Mouse (Mus musculus) myocyte (in vitro differentiated cells): ENCODE results near the gene 2610318N02Rik. TPM values are rescaled to one million over a fixed set of nuclear protein-coding genes. Genes with fewer than 3 reads are reported as not detected.

Experiments used
- H3K27me3 ChIP-seq: one replicate; pipeline ENCODE4 v1.6.1; 2011; ENCODE audit not compliant: control insufficient read depth, insufficient read depth, insufficient read length
- H3K36me3 ChIP-seq: one replicate; pipeline ENCODE4 v1.6.1; 2011; ENCODE audit not compliant: control insufficient read depth, insufficient read depth
- H3K4me2 ChIP-seq: one replicate; pipeline ENCODE4 v1.6.1; 2011; ENCODE audit warnings: low read depth, control low read depth
- H3K4me3 ChIP-seq: one replicate; pipeline ENCODE4 v1.5.1; 2011; ENCODE audit warnings: mild to moderate bottlenecking, control low read depth, moderate library complexity
- H3K79me2 ChIP-seq: one replicate; pipeline ENCODE4 v1.6.1; 2011; ENCODE audit not compliant: control insufficient read depth, insufficient read depth
- H3ac ChIP-seq: one replicate; pipeline ENCODE4 v1.6.1; 2011; ENCODE audit not compliant: control insufficient read depth, insufficient read length
- CEBPB ChIP-seq: IDR thresholded peaks from 2 replicates; pipeline ENCODE4 v1.6.1; 2011; ENCODE audit warnings: mild to moderate bottlenecking, moderate library complexity; ENCODE audit not compliant: poor library complexity, insufficient read depth, severe bottlenecking
- E2F4 ChIP-seq: IDR thresholded peaks from one replicate; pipeline ENCODE4 v1.6.1; 2011; ENCODE audit warnings: mild to moderate bottlenecking, control low read depth, moderate library complexity; ENCODE audit not compliant: insufficient read depth
- MAX ChIP-seq: IDR thresholded peaks from one replicate; pipeline ENCODE4 v1.6.1; 2011; ENCODE audit warnings: low read depth, mild to moderate bottlenecking, control low read depth
- MYOD1 ChIP-seq, 3 experiments: IDR thresholded peaks; one replicate each; pipeline ENCODE4 v1.6.1; 2011; ENCODE audit warnings: control low read depth in 2 of 3, low read depth in 2 of 3, mild to moderate bottlenecking in 2 of 3, moderate library complexity in 1 of 3; ENCODE audit not compliant: insufficient read length in 2 of 3, control insufficient read depth in 1 of 3
- MYOG ChIP-seq, 3 experiments: IDR thresholded peaks; one replicate each; pipeline ENCODE4 v1.6.1; 2011; ENCODE audit warnings: control low read depth in 2 of 3, low read depth in 2 of 3, mild to moderate bottlenecking in 2 of 3; ENCODE audit not compliant: insufficient read length in 2 of 3, control insufficient read depth in 1 of 3, insufficient read depth in 1 of 3
- POLR2A ChIP-seq: IDR thresholded peaks from one replicate; pipeline ENCODE4 v1.6.1; 2011; ENCODE audit warnings: low read depth, mild to moderate bottlenecking, control low read depth, moderate library complexity; ENCODE audit not compliant: insufficient read length
- POLR2AphosphoS2 ChIP-seq: IDR thresholded peaks from one replicate; pipeline ENCODE4 v1.6.1; 2011; ENCODE audit warnings: low read depth, control low read depth; ENCODE audit not compliant: insufficient read length
- REST ChIP-seq: IDR thresholded peaks from one replicate; pipeline ENCODE4 v1.6.1; 2011; ENCODE audit warnings: mild to moderate bottlenecking, control low read depth, moderate library complexity; ENCODE audit not compliant: insufficient read depth, insufficient read length
- SRF ChIP-seq: IDR thresholded peaks from one replicate; pipeline ENCODE4 v1.6.1; 2011; ENCODE audit warnings: low read depth; ENCODE audit not compliant: control insufficient read depth, insufficient read length
- TCF12 ChIP-seq: IDR thresholded peaks from one replicate; pipeline ENCODE4 v1.6.1; 2011; ENCODE audit warnings: mild to moderate bottlenecking, control low read depth; ENCODE audit not compliant: poor library complexity, insufficient read depth, severe bottlenecking
- TCF3 ChIP-seq: IDR thresholded peaks from one replicate; pipeline ENCODE4 v1.6.1; 2011; ENCODE audit warnings: low read depth, control low read depth; ENCODE audit not compliant: insufficient read length
- USF1 ChIP-seq: IDR thresholded peaks from one replicate; pipeline ENCODE4 v1.6.1; 2011; ENCODE audit warnings: low read depth, mild to moderate bottlenecking, control low read depth, moderate library complexity
- polyA plus RNA-seq: library from polyadenylated mRNA; unstranded; fragments of >200 nt; fragmentation: generic; extraction: Trizol; gene quantifications from one replicate; pipeline ENCODE4 v1.2.1, GENCODE M21; 2012; ENCODE audit warnings: missing spikeins

2610318N02Rik gene
- polyA plus RNA-seq, 1 experiment: 13.5 TPM

- no peaks in the 10 kb centered on the region for H3K36me3 ChIP-seq
- no peak for TF ChIP-seq MAX
- TF ChIP-seq REST: no peak
- peak in 1 of 3 experiments; percentile 5 for TF ChIP-seq MYOD1 (IDR thresholded peaks at IDR 0.05; ENCODE audit: control insufficient read depth in 1 of 3, insufficient read length in 2 of 3, low read depth in 2 of 3)
- TF ChIP-seq POLR2A: peak; percentile 73
- peak; percentile 69 for TF ChIP-seq POLR2AphosphoS2
- TF ChIP-seq E2F4: no peak
- no peak for TF ChIP-seq USF1
- peak; percentile 73 for TF ChIP-seq SRF
- no peak for TF ChIP-seq MYOG (IDR thresholded peaks at IDR 0.05; ENCODE audit: control insufficient read depth in 1 of 3, insufficient read depth in 1 of 3, insufficient read length in 2 of 3, low read depth in 2 of 3)
- no peak for TF ChIP-seq TCF12
- no peak for TF ChIP-seq CEBPB
- TF ChIP-seq TCF3: no peak
- H3K4me3 ChIP-seq: peak within 1 kb of the TSS; percentile 19
- peak within 1 kb of the TSS; percentile 26 for H3ac ChIP-seq
- peak within 1 kb of the TSS; percentile 95 for H3K4me2 ChIP-seq
- no peaks in the 10 kb centered on the region for H3K79me2 ChIP-seq
- peaks cover 5% of the 10 kb centered on the region for H3K27me3 ChIP-seq
Observed at GRCm38 (mm10) chr16:17069511-17070443, 55.2 kb downstream of the 2610318N02Rik start, which contains the start of gene Ypel1. Gene Ypel1, plus strand, starts transcription at chr16:17069696.

GRCm38 (mm10) chr16:17067552-17067951 is 57.4 kb downstream of the 2610318N02Rik start:
- H3K27me3 ChIP-seq: peaks cover 5% of the 10 kb centered on the region
- no peak overlapping the region for H3K4me2 ChIP-seq
- H3K4me3 ChIP-seq: no peak overlapping the region
- no peaks in the 10 kb centered on the region for H3K36me3 ChIP-seq
- no peak for TF ChIP-seq TCF3
- TF ChIP-seq POLR2AphosphoS2: no peak
- no peak for TF ChIP-seq MAX
- no peak for TF ChIP-seq MYOD1 (IDR thresholded peaks at IDR 0.05; ENCODE audit: control insufficient read depth in 1 of 3, insufficient read length in 2 of 3, low read depth in 2 of 3)
- no peak for TF ChIP-seq MYOG (IDR thresholded peaks at IDR 0.05; ENCODE audit: control insufficient read depth in 1 of 3, insufficient read depth in 1 of 3, insufficient read length in 2 of 3, low read depth in 2 of 3)
- TF ChIP-seq TCF12: no peak
- no peak overlapping the region for H3ac ChIP-seq
- no peaks in the 10 kb centered on the region for H3K79me2 ChIP-seq

Other genes starting within 250 kb of the 2610318N02Rik start
- 17.9 TPM for gene Ppm1f, start 228.7 kb downstream of the 2610318N02Rik start, polyA plus RNA-seq
- gene Mapk1, start 141.8 kb downstream of the 2610318N02Rik start, polyA plus RNA-seq: 66.7 TPM
- gene Ypel1, start 55.5 kb downstream of the 2610318N02Rik start, polyA plus RNA-seq: 2.7 TPM
- 48.5 TPM for gene Ppil2, start 13.9 kb downstream of the 2610318N02Rik start, polyA plus RNA-seq
- gene Sdf2l1, start 7.2 kb upstream of the 2610318N02Rik start, polyA plus RNA-seq: 17.3 TPM
- gene Ydjc, start 19.5 kb upstream of the 2610318N02Rik start, polyA plus RNA-seq: 8.2 TPM
- 0.17 TPM for gene Ccdc116, start 22.1 kb upstream of the 2610318N02Rik start, polyA plus RNA-seq
- gene Ube2l3, start 77.5 kb upstream of the 2610318N02Rik start, polyA plus RNA-seq: 124 TPM
- gene Rimbp3, start 83.4 kb upstream of the 2610318N02Rik start, polyA plus RNA-seq: 0.07 TPM
- 1.1 TPM for gene Hic2, start 108.4 kb upstream of the 2610318N02Rik start, polyA plus RNA-seq
- 2.7 TPM for gene Tmem191c, start 150.9 kb upstream of the 2610318N02Rik start, polyA plus RNA-seq
- gene Serpind1, start 206.2 kb upstream of the 2610318N02Rik start, polyA plus RNA-seq: 0.10 TPM